Mouse (Mus musculus): ENCODE data around the gene Mitd1. TPM values are rescaled to one million over a fixed set of nuclear protein-coding genes. Genes with fewer than 3 reads are reported as not detected.

Gene Mitd1
- total and polyA plus RNA-seq, 3 experiments = 20.9 to 23.0 TPM; not detected in 1

DNA sequence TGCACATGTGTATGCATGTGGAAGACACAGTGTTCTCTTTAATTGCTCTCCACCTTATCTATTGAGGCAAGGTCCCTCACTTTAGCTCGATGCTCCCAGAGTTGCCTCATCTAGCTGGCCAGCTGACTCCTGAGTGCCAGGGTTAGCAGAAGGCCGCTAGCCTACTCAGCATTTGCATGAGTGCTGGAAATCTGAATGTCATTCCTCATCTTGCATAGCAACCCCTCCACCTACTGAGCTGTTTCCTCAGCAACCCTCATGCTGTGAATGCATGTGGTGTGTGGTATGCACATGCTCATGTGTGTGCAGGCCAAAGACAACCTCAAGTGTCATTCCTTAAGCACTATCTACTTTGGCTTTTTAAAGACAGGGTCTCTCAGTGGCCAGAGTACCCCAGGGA is 39.5 kb downstream of the Mitd1 start:
- H3K27me3 ChIP-seq (ENCODE audit: control insufficient read depth in 1 of 2, insufficient read depth in 2 of 2, low read length in 2 of 2) = peaks cover 7% of the 10 kb centered on the region in 2 experiments; a peak in 3 of 4 replicates
- DNase-seq (ENCODE audit: low read depth, low spot score) = no peak
- H3K4me1 ChIP-seq (ENCODE audit: control insufficient read depth in 1 of 2, insufficient read depth in 2 of 2, low read length in 2 of 2) = no peaks in the 10 kb centered on the region
- H3K27ac ChIP-seq (ENCODE audit: control insufficient read depth, low read depth, low read length) = no peak overlapping the region
- no peaks in the 10 kb centered on the region for H3K36me3 ChIP-seq (ENCODE audit: control insufficient read depth in 1 of 2, insufficient read depth in 2 of 2, low read length in 2 of 2)
- H3K4me3 ChIP-seq (ENCODE audit: control insufficient read depth in 1 of 2, insufficient read depth in 1 of 2, low read depth in 2 of 2, low read length in 2 of 2) = no peak overlapping the region
- H3K79me2 ChIP-seq (ENCODE audit: control insufficient read depth, insufficient read depth, low read length, poor library complexity) = no peaks in the 10 kb centered on the region
- no peak for TF ChIP-seq MXI1 (IDR thresholded peaks at IDR 0.05; ENCODE audit: low read depth, low read length)
- TF ChIP-seq MYC (IDR thresholded peaks at IDR 0.05; ENCODE audit: low read depth, low read length) = no peak
- TF ChIP-seq UBTF (IDR thresholded peaks at IDR 0.05; ENCODE audit: borderline replicate concordance, insufficient read depth, low read depth, low read length) = no peak
- no peak for TF ChIP-seq TBP (IDR thresholded peaks at IDR 0.05; ENCODE audit: low read depth, low read length)
- no peak for TF ChIP-seq CHD1 (IDR thresholded peaks at IDR 0.05; ENCODE audit: low read depth, low read length)
- TF ChIP-seq MYB (IDR thresholded peaks at IDR 0.05; ENCODE audit: low read depth, low read length) = no peak
- TF ChIP-seq TCF12 (IDR thresholded peaks at IDR 0.05; ENCODE audit: low read depth, low read length) = no peak
- TF ChIP-seq POLR2AphosphoS2 (IDR thresholded peaks at IDR 0.05; ENCODE audit: low read length) = no peak
- TF ChIP-seq BHLHE40 (IDR thresholded peaks at IDR 0.05; ENCODE audit: borderline replicate concordance, low read depth, low read length) = no peak
- TF ChIP-seq USF1 (IDR thresholded peaks at IDR 0.05; ENCODE audit: low read depth, low read length) = no peak
- TF ChIP-seq EP300 (IDR thresholded peaks at IDR 0.05; ENCODE audit: low read depth in 1 of 2, low read length in 2 of 2) = no peak
- TF ChIP-seq ZKSCAN1 (IDR thresholded peaks at IDR 0.05; ENCODE audit: low read depth, low read length) = no peak
- TF ChIP-seq MAFK (IDR thresholded peaks at IDR 0.05; ENCODE audit: borderline replicate concordance, low read depth, low read length) = no peak
- TF ChIP-seq POLR2A (IDR thresholded peaks at IDR 0.05; ENCODE audit: control insufficient read depth in 1 of 2, insufficient read depth in 1 of 2, low read depth in 1 of 2, low read length in 2 of 2, poor library complexity in 1 of 2) = no peak
- no peak for TF ChIP-seq NRF1 (IDR thresholded peaks at IDR 0.05; ENCODE audit: insufficient read depth, low read depth, low read length, poor library complexity, severe bottlenecking)
- no peaks in the 10 kb centered on the region for H3K9me3 ChIP-seq (replicated peaks; ENCODE audit: insufficient read depth, low read length)
- no peak overlapping the region for H3K9ac ChIP-seq (ENCODE audit: control insufficient read depth, low read depth, low read length, poor library complexity, severe bottlenecking)

DNA sequence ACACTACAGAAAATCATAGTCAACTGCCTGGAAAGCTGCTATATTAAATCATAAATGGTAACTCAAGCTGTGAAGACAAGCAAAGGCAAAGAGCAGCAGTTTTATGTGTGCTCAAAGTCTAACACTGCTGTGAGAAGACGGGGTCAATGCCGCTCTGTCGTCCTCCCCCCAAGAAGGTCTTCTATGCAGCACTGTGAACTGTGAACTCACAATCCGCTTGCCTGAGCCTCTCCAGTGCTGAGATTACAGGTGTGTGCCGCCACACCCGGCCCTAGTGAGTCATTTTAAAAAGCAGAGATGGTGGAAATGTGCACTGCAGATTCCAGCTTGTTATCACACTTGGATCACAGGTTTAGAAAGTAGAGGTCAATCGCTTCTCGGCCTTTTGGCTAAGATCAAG is 43.3 kb downstream of the Mitd1 start:
- H3K4me1 ChIP-seq (ENCODE audit: control insufficient read depth in 1 of 2, insufficient read depth in 2 of 2, low read length in 2 of 2) = no peaks in the 10 kb centered on the region
- no peak for TF ChIP-seq EP300 (IDR thresholded peaks at IDR 0.05; ENCODE audit: low read depth in 1 of 2, low read length in 2 of 2)
- no peak for TF ChIP-seq MYC (IDR thresholded peaks at IDR 0.05; ENCODE audit: low read depth, low read length)
- TF ChIP-seq MAFK (IDR thresholded peaks at IDR 0.05; ENCODE audit: borderline replicate concordance, low read depth, low read length) = no peak
- no peak for TF ChIP-seq NRF1 (IDR thresholded peaks at IDR 0.05; ENCODE audit: insufficient read depth, low read depth, low read length, poor library complexity, severe bottlenecking)
- no peak for TF ChIP-seq TCF12 (IDR thresholded peaks at IDR 0.05; ENCODE audit: low read depth, low read length)
- TF ChIP-seq ZNF384 (IDR thresholded peaks at IDR 0.05; ENCODE audit: low read depth, low read length) = no peak
- no peak for TF ChIP-seq ETS1 (IDR thresholded peaks at IDR 0.05; ENCODE audit: low read depth, low read length)
- no peak for TF ChIP-seq SMC3 (IDR thresholded peaks at IDR 0.05; ENCODE audit: low read depth, low read length)
- TF ChIP-seq POLR2AphosphoS2 (IDR thresholded peaks at IDR 0.05; ENCODE audit: low read length) = no peak
- no peak for TF ChIP-seq ZMIZ1 (IDR thresholded peaks at IDR 0.05; ENCODE audit: low read depth, low read length)
- TF ChIP-seq MAX (IDR thresholded peaks at IDR 0.05; ENCODE audit: low read length) = no peak
- no peak for TF ChIP-seq CTCF (IDR thresholded peaks at IDR 0.05 in 2 of 3, conservative IDR thresholded peaks at IDR 0.05 in 1 of 3; ENCODE audit: control insufficient read depth in 1 of 3, insufficient read depth in 1 of 3, low read depth in 2 of 3, low read length in 3 of 3, poor library complexity in 1 of 3, severe bottlenecking in 1 of 3)
- no peak for TF ChIP-seq MYB (IDR thresholded peaks at IDR 0.05; ENCODE audit: low read depth, low read length)
- no peak for TF ChIP-seq BHLHE40 (IDR thresholded peaks at IDR 0.05; ENCODE audit: borderline replicate concordance, low read depth, low read length)
- H3K9ac ChIP-seq (ENCODE audit: control insufficient read depth, low read depth, low read length, poor library complexity, severe bottlenecking) = no peak overlapping the region
- no peaks in the 10 kb centered on the region for H3K9me3 ChIP-seq (replicated peaks; ENCODE audit: insufficient read depth, low read length)
- H3K27ac ChIP-seq (ENCODE audit: control insufficient read depth, low read depth, low read length) = no peak overlapping the region
- no peak overlapping the region for H3K4me3 ChIP-seq (ENCODE audit: control insufficient read depth in 1 of 2, insufficient read depth in 1 of 2, low read depth in 2 of 2, low read length in 2 of 2)
- no peaks in the 10 kb centered on the region for H3K79me2 ChIP-seq (ENCODE audit: control insufficient read depth, insufficient read depth, low read length, poor library complexity)
- peaks cover 7 to 8% of the 10 kb centered on the region in 2 experiments; a peak in 3 of 4 replicates for H3K27me3 ChIP-seq (ENCODE audit: control insufficient read depth in 1 of 2, insufficient read depth in 2 of 2, low read length in 2 of 2)
- DNase-seq (ENCODE audit: low read depth, low spot score) = no peak
- no peaks in the 10 kb centered on the region for H3K36me3 ChIP-seq (ENCODE audit: control insufficient read depth in 1 of 2, insufficient read depth in 2 of 2, low read length in 2 of 2)

Measured in MEL (cell line).